Mouse (Mus musculus) thymus, adult 18-20 months (tissue): Measurements from ENCODE around the gene Tnfsfm13.
A peak's percentile ranks its signal among the peaks of the same experiment; 100 is the strongest.

ENCODE experiments used
- DNase-seq, 2 experiments: peaks; one replicate each; pipeline ENCODE4 v3.0.0; 2022; ENCODE audit warnings: mixed read lengths in 2 of 2

The Tnfsfm13 gene

DNA sequence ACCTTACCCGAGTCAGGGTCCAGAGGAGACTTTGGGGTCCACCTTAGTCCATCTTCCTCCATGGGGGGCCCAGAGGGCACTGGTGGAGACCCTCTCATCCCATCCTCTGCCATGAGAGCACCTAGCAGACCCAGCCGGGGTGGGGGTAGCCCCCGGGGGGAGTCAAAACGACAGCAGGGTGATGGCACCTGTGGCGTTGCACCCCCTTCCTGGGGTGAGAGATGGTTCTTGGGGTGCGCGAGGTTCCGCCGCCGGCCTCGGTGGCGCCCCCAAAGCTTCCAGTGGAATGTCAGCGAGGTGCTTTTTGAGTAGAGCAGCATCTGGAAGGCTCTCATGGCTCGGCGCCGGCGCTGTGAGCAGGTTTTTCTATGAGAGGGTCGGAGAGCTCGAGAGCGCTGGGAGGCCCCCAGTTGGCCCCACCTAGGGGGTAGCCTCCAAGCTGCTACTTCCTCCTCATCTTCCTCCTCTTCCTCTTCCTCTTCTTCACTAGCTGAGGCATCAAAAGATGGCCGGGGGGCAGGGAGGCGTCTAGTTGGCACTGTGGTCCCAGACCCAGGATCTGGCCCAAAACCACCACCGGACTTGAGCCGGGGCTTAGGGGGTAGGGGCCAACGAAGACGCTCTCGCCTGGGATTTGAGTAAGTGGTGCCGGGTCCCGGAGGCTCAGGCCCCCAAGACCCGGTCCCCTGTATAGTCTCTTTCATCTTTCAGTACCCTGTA, 15.6 kb downstream of the Tnfsfm13 start:
- no peak for DNase-seq

DNA sequence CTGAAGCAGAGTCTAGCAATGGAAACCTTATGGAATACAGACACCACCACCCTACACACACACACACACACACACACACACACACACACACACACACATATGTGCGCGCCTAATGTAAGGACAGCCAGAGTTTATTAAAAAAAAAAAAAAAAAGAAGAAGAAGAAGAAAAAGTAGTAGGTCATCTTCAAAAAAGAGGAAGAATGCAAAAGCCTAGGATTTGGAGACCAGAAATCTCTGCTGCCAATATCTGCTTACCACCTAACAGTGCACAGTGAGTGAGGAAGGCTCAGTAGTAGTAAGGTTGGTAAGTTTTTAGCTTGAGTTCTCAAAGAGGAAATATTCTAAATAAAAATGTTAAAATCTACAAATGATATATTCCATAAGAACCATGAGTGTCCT, 16.8 kb downstream of the Tnfsfm13 start:
- no peak for DNase-seq

DNA sequence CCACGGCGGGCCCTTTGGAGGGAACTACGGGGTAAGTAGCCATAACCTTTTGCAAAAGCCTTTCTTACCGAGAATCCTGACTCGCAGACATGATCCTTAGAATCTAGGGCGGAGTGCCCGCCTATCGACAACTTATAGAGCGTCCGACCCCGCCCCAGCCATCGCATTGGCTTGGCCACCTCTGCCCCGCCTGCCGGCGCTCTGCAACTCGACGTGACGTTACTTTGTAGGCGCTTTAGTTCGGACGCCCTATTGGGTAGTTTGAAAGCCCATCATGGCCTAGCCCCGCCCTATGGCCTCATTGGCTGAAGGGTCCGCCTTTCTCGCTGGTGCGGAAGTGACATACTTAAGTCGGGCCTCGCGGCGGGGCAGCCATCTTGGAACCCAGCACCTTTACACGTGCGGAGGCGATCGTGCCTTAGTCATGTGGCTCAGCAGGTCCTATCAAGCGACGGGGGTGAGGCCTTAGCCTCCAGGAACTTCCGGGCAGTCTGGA, 23.6 kb downstream of the Tnfsfm13 start, which contains the start of gene Eif4a1:
TSS of gene Eif4a1 (minus strand) at position 213 of the 496 bp plus-strand sequence.
- peak; percentile 100 for DNase-seq

DNA sequence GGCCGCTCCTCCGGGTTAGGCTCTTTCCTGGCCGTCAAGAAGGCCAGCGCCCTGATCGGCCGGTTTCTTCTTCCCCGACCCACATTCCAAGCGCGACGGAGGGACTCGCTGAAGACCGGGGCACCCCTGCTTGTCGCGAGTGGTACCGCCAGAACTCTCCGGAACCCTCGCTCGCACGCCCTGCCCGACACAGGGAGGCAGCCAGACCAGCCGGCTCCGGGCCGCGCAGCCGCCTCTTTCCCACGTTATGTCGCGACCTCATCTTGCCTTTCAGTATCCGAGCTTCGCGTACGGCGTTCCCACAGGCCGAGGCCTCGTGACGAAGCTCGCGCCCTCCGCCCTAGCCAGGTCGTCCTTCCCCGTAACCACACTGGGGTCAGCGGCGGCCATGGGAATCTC, 24.2 kb downstream of the Tnfsfm13 start:
- DNase-seq = peak in 1 of 2 experiments; percentile 69

DNA sequence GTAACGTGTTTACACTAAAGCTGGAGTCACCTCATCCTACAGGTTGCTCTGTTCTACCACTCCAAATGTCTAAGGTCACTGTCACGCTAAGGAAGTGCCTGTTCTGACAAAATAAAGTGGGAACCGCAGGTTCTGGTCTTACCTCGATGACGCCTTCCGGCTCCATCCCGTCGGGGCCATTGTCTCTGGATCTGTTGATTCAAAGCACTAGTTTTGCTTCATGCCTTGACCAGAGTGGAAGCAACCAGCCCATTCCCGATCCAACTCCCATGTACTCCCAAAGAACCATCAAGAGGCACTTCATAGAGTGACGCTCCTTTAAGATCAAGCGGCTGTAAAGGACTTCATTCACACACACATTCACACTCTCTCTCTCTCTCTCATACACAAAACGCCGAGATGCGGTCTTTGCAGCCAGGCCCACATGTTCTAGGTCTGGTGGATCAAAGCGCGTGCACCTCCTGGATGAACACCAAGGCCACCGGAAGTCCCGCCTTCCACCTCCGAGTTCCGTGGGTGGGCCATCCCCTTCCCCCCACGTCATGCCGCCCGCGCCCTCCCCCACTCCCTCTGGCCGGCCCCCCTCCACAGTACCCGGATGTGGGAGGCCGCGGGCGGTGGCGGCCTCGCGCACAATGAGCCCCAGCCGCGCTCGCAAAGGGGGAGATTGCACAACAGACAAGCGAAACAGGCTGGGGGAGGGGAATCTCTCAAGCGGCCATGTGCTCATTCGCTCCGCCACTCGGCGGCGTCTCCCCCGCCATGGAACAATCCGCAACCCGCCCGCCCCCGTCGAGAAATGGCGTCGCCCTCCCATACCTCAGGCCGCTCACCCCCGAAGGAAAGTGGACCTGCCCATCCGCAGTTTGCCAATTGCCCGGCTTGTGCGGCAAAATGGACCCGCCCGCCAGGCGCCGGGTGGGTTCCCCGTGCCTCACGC, 24.8 kb downstream of the Tnfsfm13 start:
- DNase-seq = peak; percentile 90 to 92

DNA sequence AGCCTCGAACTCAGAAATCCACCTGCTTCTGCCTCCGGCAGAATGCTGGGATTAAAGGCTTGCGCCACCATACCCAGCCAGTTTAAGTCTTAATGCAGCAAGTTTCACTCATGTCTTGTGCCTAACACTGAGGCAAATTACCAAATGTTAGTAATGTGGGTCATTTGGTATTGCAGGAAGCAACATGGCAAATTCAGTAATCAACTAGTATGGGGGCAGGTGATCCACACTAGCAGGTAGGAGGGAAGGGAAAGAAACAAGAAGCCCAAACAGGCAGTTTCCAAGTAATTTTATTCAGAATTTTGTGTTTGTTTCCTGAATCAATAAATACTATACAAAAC, 29.3 kb downstream of the Tnfsfm13 start:
- DNase-seq = no peak

DNA sequence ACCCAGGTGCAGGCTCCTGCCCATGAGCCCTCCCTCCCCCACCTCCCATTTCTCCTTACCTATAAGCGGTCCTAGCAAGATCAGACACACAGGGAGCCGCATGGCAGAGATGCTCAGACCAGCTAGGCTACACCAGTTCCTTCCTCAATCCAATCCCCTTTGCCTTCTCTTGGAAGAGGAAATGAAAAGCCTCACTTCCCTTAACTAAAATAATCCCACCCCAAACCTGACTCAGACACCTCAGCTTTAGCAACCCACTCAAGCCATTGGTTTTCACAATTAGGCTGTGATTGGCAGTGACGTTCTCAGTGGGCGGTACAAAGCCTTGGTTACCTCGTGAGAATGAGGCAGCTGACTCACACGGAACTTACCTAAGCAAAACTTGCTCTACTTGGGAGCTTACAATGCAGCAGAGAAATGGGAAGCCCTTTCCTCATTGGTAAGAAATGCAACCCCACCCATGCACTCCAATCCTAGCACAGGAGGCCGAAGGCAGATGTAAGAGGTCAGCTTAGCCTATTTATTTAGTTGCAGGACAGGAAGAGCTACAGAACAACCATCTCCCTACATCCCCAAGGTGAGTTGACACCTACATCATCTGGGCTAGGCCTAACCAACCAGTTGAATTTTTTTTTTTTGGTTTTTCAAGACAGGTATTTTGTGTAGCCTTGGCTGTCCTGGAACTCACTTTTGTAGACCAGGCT, 29.8 kb downstream of the Tnfsfm13 start, which contains the start of gene Cd68:
TSS of gene Cd68 (minus strand) at position 193 of the 704 bp plus-strand sequence.
- no peak for DNase-seq

DNA sequence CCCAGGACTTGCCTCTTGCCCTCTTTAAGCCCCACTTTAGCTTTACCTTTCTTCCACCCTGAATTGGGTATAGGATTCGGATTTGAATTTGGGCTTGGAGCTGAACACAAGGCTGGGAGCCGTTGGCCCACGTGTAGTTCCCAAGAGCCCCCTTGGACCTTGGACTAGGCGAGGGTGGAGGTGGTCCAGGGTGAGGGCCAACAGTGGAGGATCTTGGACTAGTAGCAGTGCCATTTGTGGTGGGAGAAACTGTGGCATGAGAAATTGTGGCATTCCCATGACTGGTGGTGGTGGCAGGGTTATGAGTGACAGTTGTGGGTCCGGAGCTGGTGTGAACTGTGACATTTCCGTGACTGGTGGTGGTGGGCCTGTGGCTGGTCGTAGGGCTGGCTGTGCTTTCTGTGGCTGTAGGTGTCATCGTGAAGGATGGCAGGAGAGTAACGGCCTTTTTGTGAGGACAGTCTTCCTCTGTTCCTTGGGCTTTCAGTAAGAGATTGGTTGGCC, 30.4 kb downstream of the Tnfsfm13 start:
- DNase-seq = no peak

DNA sequence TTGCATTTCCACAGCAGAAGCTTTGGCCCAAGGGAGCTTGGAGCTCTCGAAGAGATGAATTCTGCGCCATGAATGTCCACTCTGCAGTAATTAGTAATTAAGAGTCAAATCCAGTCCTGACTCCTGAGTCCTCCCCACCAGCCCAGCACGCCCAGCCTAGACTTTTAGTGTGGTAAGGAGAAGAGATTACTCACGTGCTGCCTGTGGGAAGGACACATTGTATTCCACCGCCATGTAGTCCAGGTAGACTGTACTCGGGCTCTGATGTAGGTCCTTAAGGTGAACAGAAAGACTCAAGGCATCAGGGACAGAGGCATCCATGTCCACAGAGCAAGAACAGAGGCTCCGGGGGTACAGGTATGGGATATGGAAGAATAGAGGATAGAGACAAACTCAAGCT, 31.1 kb downstream of the Tnfsfm13 start:
- DNase-seq = no peak

DNA sequence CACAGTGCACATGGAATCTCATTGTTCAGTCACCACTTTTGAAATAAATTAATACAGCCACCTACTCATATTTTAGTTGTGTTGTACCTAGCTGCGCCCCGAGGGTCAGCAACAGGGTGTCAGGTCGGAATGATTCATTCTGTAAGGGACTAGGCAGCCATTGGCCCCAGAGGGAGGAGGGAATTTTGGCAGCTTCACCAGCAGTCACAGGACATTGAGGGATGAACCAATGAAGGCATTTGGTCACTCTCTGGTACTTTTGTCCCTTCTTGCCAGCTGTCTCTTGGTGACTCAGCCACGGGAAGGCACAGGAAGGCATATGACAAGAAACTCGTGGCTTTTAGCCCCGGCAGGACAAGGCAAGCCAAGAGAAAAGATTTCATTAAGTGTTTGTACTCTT, 32.1 kb downstream of the Tnfsfm13 start:
- DNase-seq = no peak

DNA sequence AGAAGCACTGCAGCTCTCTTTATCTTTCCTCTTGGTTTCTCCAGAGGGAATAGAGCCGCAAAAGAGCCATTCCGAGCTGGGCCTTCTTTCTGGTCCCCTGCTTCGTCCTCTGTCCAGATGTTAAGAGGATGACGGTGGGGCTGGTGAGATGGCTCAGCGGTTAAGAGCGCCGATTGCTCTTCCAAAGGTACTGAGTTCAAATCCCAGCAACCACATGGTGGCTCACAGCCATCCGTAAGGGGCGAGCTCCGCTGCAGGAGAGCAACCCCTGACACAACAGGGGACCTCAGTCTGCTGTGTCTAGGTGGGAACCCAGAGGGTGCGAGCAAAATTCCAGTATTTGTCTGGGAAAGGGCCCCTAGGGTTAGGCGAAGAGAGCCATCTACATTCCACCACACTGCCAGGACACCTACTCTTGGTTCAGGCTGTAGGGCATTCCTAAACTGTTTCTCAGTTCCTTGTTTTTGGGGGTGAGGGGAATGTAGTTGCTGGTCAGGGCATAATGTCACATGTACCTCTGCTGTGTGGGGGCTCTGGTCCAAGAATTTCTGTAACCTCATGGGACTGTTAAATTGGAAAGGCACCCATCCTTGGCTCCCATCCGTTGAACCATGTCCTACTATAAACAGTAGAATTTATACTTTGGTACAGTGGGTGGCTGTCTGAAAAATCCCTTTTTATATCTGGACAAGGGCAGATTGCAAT, 32.8 kb downstream of the Tnfsfm13 start:
- DNase-seq = no peak

DNA sequence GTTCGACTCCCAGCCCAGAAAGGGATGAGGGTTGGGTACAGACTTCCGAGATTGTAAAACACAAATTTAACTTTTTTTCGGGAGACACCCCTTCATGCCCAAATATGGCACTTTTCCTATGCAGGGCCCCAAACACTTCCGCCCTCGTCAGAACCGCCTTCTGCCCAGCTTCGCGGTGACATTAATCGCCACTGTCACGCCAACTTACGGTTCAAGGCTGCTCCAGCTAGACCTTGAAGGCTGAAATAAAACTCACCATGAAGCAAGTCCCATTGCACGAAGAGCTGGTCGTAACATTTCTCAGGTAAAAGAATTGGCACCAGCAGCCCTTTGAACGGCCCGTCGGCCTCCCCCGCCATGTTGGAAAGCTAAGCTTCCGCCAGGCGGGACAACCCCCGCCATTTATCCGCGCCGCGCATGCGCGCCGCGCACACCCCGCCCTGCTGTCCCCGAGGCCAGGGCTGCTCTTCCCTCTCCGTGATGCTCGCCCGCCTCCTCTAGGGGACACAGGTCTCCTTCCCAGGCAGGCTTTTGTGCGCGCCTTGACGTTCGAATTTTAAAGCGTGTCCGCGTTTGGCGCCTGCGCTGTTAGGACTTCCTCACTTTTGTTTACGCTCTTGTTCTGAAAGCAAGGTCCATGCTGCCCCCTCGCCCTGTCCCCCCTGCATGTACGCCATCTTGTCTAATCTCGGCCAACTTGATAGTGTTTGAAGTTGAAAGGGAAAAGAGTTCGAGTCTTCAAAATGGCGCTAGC, 33.5 kb downstream of the Tnfsfm13 start, which contains the start of gene Mpdu1:
TSS of gene Mpdu1 (minus strand) at position 430 of the 754 bp plus-strand sequence.
- peak; percentile 91 to 94 for DNase-seq

DNA sequence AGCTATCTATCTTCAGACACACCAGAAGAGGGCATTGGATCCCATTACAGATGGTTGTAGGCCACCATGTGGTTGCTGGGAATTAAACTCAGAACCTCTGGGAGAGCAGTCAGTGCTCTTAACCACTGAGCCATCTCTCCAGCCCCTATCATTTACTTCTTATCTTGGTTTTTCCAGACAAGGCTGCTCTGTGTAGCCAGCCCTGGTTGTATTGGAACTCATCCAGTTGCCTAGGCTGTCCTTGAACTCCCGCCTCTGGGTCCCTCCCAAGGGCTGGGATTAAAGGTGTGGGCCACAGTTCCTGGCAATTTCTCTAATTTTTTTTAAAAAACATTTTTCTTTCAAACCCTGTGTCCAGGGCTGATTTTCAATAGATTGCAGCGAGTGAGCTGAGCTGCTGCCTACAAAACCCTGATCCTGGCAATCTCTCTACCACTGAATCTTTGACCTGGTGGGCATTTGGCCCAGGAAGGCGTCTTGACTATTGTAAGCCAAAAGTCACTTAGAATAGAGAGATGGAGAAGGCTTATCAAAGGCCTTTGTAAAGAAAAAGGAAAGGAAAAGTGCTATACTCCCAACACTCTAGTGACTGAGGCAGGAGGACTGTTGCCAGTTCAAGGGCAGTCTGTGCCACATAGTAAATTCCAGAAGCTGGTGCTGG, 34.5 kb downstream of the Tnfsfm13 start:
- DNase-seq = no peak

DNA sequence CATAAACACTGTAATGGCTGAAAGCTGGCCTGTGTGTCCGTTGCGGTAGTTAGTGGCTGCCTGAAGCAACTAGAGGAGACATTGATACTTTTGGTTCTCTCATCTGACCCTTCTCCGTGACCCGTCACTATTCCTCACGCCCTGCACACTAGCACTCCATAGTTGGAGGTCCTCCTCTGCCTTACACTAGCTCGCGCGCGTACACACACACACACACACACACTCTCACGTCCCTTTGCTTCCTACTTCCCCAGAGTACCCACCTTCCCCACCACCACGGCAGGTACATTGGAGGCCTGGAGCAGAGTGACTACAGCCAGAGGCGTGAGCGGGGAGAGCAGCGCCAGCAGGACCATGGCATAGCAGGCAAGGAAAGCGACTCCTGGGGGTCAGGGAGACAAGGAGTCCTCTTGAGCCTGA, 38.4 kb downstream of the Tnfsfm13 start:
- no peak for DNase-seq

DNA sequence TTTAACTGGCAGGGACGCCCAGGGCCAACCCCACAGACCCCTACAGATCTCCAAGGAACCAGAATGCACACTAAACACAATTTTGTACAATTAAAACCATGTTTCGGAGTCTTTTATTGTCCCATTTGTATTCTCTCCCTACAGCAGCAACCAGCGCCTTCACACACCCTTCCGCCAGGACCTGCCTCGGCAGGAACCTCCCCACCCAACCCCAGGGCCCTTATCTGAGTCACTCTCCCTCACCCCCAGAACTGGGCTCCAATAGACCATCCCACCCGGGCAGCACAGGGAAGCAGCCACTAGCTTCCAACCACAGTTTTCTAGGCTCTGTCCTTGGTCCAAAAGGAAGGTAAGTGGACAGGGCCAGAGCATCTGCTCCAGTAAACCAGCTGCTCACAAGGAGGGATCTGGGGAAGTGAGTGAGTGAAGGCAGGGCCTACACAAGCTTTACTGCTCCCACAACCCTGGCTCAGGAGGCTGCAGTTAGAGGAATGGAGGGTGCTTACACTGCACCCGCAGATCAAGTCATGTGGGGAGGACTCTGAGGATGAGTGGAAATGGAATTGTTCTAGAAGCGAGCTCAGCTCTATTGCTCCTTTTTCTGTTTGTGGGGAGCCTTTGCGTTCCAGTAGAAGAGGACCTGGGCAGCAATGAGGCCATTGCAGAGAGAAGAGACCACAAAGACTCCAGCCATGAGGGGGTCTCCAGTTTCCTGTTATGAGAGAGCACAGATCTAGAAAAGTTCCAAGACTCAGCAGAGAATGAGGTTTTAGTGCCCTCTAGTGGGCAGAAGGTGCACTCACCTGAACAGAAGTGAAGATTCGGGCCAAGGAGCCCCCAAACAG, 39.1 kb downstream of the Tnfsfm13 start:
- DNase-seq = no peak

DNA sequence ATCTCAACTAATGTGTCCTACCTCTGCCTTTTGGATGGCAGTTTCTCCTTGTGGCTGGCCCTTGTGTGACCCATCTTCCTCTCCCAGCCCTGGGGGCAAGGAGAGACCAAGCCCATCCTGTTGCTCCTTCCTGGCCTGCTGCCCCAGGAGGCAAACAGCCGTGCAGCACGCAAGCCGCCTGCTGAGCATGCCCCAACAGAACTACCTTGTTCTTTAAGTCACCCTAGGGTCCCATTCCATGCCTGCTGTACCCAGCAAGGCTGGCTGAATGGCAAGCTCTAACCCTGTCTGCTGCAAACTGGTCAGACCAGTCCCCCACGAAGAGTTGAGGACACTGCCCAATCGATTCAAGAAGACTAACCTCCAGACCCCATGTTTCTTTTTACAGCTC, 39.8 kb downstream of the Tnfsfm13 start:
- DNase-seq = no peak

DNA sequence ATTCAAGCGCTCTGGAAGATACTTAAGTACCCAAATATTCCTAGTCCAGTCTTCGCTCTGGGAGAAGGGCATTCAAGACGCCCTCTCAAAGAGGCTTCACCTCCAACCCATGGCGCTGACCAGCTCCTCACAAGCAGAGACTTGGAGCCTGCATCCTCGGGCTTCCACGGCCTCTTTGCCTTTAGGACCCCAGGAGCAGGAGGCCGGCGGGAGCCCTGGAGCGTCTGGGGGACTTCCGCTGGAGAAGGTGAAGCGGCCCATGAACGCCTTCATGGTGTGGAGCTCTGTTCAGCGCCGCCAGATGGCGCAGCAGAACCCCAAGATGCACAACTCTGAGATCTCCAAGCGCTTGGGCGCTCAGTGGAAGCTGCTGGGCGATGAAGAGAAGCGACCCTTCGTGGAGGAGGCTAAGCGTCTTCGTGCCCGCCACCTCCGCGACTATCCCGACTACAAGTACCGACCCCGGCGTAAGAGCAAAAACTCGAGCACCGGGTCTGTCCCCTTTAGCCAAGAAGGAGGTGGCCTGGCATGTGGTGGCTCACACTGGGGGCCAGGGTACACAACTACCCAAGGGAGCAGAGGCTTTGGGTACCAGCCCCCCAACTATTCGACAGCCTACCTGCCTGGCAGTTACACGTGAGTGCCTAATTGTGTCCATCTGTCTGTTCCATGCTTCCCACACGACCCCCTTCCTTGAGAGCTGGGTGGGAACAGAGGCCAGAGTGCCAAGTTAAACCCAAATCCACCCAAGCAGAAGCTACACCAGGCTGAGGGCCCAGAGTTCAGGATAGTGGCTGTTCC, 40.4 kb downstream of the Tnfsfm13 start, which contains the start of gene Sox15:
TSS of gene Sox15 (plus strand) at position 51 of the 801 bp plus-strand sequence.
- no peak for DNase-seq

DNA sequence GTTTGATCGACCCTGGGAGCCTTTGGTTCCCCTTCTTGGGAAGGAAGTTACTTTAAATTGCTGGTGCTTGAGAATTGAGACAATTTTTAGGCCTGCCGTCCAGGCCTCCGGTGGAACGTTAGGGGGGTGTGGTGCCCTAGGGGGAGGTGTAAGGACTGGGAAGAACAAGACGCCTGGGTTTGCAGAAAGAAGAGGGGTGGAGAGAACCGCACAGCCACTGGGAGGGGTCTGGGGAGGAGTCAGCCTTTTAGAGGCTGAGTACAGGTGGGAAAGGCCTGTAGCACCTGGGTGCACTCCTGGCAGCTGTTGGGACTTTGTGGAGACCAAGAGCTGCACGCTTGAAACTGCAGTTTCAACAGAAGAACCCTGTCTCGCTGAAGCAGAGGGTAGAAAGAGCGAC, 41.1 kb downstream of the Tnfsfm13 start:
- DNase-seq = no peak

DNA sequence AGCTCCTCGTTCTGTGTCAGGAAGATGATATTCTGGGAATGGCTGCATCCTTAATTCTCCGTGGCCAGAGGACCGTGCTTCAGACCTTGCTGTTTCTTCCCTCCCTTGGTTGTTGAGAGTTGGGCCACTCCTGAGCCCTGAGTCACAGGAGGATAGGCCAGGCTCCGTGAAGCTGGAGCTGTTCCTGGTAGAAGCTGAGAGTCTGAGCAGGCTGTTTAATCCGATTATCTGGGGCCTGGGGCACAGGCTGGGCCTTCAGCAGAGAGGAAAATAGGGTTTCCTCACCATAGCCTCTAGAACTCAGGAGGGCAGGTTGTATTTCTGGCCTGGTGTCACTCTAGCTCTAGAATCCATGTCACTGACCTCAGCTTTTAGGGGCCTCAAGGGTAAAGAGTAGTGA, 42.5 kb downstream of the Tnfsfm13 start:
- DNase-seq = no peak
